Mouse (Mus musculus): ENCODE results near the gene Apod.

GRCm38 (mm10) chr16:31256151-31256550, 58.5 kb downstream of the Apod start:
- TF ChIP-seq CTCF (IDR thresholded peaks at IDR 0.05; ENCODE audit: control insufficient read depth, insufficient read depth, low read length): no peak
- no peak for TF ChIP-seq POLR2A (IDR thresholded peaks at IDR 0.05; ENCODE audit: borderline replicate concordance, control insufficient read depth, low read depth, low read length)

All from bone marrow, adult 2 months (tissue).